In the genomic region with DNA sequence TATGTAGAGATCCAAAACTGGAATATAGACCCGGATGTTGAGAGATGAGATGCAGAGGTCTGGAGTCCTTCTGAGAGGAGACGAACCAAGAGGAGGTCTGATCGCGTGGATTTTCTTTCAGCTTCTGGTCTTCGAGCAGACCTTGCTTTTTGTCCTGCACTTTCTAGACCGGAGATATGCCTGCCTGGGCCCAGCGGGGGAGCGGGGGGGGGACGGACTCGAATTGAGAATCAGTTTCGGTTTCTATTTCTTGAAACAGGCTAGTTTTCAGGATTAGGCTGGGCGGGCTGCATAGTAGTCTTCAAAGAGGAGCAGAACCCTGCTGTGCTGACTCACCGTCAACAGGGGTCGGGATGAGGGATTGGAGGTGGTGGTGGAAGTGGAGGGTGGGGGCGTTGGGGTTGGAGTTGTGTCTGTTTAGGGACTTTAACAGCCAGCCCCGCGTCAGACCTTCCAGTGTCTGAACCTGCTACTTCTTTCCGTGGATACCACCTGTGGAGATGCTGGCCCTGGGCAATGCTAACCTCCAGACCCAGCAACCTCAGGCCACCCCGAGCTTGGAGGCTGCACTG, we compare ENCODE assay signal across 7 mouse cellular contexts. TPM values are rescaled to one million over a fixed set of nuclear protein-coding genes. Genes with fewer than 3 reads are reported as not detected.
DNase-seq lines count a peak whose midpoint lies in the region; ATAC-seq and TF ChIP-seq lines count a peak whose summit lies in the region.

A gene (minus strand): TSS at position 483 of the 572 bp plus-strand sequence.

- under 1% methylated on average over 19 of the region's 19 CpGs for WGBS in heart, embryonic 16.5 days

- H3K4me3 ChIP-seq in G1E (ENCODE audit: low read depth, low read length), result peak within 1 kb of the TSS; percentile 75
- H3K4me3 ChIP-seq in heart, embryonic 16.5 days (ENCODE audit: low read length), result peak within 1 kb of the TSS; percentile 60

- H3K9ac ChIP-seq in heart, embryonic 16.5 days (ENCODE audit: low read length), result peak within 1 kb of the TSS; percentile 76

- H3K36me3 ChIP-seq in G1E (replicated peaks), result peaks cover 29% of the 10 kb centered on the region
- H3K36me3 ChIP-seq in heart, embryonic 16.5 days (ENCODE audit: control insufficient read depth, insufficient read depth), result peaks cover 3% of the 10 kb centered on the region

- no peaks in the 10 kb centered on the region for H3K27me3 ChIP-seq in G1E (ENCODE audit: insufficient read depth, low read length)
- H3K27me3 ChIP-seq in heart, embryonic 16.5 days (ENCODE audit: control insufficient read depth, insufficient read depth, low read length), result no peaks in the 10 kb centered on the region

- peak within 1 kb of the TSS; percentile 82 for H3K4me2 ChIP-seq in heart, embryonic 16.5 days (ENCODE audit: low read depth, low read length)

- TF ChIP-seq CTCF in G1E (IDR thresholded peaks at IDR 0.05; ENCODE audit: low read depth, low read length), result no peak

- peak within 1 kb of the TSS; percentile 81 for H3K27ac ChIP-seq in heart, embryonic 16.5 days (ENCODE audit: low read length)

- H3K9me3 ChIP-seq in G1E (replicated peaks), result no peaks in the 10 kb centered on the region
- no peaks in the 10 kb centered on the region for H3K9me3 ChIP-seq in heart, embryonic 16.5 days (replicated peaks; ENCODE audit: control insufficient read depth, low read length)

- ATAC-seq in G1E (ENCODE audit: extremely low read depth, insufficient number of reproducible peaks, low FRiP score, poor library complexity, severe bottlenecking), result 0 out of 2 replicates have a peak, but pooled peaks have one; percentile 23
- ATAC-seq in heart, embryonic 16.5 days (replicated peaks; ENCODE audit: extremely low read depth, insufficient read depth, low FRiP score), result peak; percentile 58

- peak; percentile 53 for DNase-seq in G1E (ENCODE audit: low spot score)
- DNase-seq in adrenal gland, postnatal 4 days (ENCODE audit: low spot score in 2 of 2), result peak in 1 of 2 experiments; percentile 44
- peak; percentile 64 for DNase-seq in fibroblast of lung, adult 2 months (ENCODE audit: low read depth)
- DNase-seq in kidney, postnatal 14 days, result peak; percentile 84
- DNase-seq in lung, postnatal 25 days (ENCODE audit: low spot score), result peak; percentile 81
- DNase-seq in ovary, postnatal 36 days (ENCODE audit: low spot score), result peak; percentile 70

- H3K4me1 ChIP-seq in G1E (ENCODE audit: insufficient read depth, low read depth, low read length), result peaks cover 77% of the 10 kb centered on the region
- H3K4me1 ChIP-seq in heart, embryonic 16.5 days (ENCODE audit: control insufficient read depth, insufficient read depth, low read length), result peaks cover 21% of the 10 kb centered on the region

RNA-seq across cellular contexts. Expression of the gene that starts here (rescaled TPM):
- 39.3 and 44.2 TPM in 2 replicates for total RNA-seq in G1E (2014; fragmentation: Nextera tagmentation)
- total RNA-seq in G1E (2017), result 73.5 and 75.4 TPM in 2 replicates
- polyA plus RNA-seq in G1E (2012), result 2.3 and 2.9 TPM in 2 replicates
- total RNA-seq in adrenal gland, postnatal 4 days (2021), result 10 to 100 TPM; 17.3 to 20.1 TPM
- polyA plus RNA-seq in heart, embryonic 16.5 days (2015; fragmentation: Nextera tagmentation; extraction: Ambion mirVana), result 11.6 and 14.5 TPM in 2 replicates
